Mouse (Mus musculus) A20 (cell line): ENCODE results near the gene Jph4.

ENCODE experiments used
- DNase-seq: peaks from one replicate; pipeline ENCODE4 v3.0.0-alpha.2; 2011; ENCODE audit warnings: low read depth, low spot score

Gene Jph4

DNA sequence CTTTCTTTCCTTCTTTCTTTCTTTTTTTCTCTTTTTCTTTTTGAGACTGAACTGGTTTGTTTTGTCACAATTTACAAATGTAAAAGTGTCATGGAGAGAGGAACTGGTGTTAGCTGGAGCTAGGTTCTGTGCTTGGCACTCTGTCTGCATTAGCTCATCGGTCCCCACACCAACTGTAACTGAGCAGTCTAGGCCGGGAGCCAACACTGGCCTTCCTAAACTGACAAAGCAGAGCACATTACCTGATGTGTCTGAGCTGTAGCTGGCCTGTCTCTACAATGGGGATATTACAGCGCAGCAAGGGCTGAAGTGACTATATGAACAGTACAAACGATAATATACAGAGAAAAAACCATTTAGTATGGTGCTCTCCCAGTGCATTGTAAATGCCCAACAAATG lies 2.1 kb upstream of the Jph4 start:
- DNase-seq, result no peak

DNA sequence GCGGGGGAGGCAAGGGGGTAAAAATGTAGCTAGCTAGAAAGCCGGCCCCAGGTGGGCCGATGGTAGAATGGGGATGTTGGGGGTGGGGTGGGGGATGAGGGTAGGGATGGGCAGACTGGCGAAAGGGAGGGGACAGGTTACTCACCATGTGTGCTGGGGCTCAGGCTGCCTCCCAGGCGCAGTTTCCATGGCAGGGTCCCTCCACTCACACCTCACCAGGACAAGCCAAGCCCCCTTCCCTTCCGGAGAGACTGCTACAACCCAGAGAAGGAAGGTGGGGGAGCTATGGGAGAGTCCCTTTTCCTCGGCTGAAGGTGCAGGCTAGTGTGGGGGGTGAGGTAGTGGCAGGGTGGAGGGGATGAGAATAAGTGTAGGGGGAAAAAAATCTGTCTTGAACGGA lies 889 bp downstream of the Jph4 start:
- no peak for DNase-seq

DNA sequence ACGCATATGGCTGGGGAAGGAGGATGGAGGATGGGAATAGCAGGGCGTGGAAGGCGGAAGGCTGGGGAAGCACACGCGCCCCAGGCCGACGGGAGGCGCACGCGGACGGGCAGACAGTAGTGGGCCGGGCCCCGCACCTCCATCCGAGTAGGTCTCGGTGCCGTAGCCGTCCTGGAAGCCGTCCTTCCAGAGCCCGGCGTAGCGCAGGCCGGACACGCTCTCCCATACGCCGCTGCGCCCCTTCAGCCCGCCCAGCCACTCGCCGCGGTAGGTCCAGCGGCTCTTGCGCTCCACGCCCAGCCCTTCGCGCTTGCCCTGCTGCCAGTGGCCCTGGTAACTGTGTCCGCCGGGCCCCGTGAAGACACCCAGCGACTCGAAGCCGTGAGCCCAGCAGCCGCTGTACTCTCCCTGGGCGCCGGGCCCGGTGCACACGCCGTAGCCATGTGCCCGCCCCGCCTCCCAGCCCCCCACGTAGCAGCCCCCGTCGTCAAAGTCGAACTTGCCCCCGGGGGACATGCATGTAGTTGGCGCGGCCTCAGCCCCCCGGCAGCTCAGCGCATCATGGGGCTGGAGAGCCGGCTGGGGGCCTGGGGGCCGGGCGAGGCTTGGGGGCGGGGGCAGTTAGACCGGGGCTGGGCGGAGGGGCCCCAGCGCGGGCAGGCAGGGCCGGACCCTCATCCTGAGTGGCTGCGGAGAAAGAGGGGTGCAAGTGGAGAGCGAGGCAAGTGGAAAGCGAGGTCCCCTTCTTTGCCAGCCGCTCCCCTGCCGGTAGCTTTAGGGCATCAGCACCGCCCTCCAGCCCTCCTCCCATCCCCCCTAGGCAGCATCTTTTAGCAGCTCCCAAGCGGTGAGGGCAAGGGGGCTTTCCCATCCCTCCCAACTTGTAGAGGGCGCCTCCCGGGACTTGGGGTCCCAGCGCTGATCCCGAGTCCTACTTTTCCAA lies 1.7 kb downstream of the Jph4 start:
- DNase-seq, result no peak

DNA sequence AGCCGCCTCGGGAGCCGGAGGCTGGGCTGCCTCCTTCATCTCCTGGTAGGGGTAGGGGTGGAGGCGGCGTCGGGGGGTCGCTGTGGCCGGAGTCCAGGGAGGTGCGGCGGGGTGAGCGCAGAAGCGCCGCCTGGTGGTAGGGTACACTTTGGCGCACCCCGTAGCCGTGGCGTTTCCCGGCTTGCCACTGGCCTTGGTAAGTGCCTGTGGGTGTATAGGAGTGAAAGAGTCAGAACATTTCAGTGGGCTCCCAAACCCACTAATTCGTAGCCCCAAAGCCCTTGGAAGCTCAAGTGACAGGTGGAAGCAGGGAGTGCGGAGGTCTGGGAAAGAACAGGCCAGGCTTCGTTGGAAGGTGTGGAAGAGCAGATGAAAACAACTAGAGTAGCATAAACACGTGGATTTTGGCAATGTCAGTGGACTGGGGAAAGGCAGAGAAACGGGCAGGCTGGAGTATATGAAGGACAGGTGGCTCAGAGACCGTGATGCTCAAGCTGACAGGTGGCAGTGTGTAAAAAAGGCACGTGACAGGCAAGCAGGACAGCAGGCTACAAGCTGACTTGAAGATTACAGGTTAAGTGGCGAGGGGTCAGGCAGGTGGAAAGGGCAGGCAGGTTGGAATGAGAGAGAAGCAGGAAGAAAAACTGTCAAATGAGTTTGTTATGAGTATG lies 2.6 kb downstream of the Jph4 start:
- no peak for DNase-seq

DNA sequence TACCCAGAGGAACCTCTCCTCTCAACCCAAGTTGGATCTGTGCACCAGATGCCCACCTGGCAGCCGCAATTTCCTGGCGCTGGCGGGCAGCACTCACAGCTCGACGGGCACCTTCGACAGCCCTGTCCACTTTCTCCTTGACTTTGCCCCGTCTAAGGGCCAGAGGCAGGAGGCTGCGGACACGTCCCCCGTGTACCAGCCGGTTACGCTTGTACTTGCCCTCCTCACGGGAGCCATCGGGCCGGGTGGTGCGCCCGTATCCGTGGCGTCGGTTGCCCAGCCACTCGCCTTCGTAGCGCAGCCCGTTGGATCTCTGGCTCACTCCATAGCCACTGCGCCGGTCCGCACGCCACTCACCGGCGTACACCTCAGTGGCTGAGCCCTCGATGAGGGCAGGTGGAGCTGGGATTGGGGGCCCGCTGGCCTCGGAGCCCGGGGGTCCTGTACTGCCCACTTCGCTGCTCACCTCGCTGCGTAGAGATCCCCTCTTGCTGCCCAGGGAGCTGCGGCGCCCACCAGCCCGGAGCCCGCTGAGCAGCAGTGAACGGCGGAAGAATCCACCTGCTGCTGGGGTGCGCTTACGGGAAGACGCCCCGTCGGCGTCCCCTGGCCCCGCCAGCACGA lies 3.3 kb downstream of the Jph4 start:
- no peak for DNase-seq

DNA sequence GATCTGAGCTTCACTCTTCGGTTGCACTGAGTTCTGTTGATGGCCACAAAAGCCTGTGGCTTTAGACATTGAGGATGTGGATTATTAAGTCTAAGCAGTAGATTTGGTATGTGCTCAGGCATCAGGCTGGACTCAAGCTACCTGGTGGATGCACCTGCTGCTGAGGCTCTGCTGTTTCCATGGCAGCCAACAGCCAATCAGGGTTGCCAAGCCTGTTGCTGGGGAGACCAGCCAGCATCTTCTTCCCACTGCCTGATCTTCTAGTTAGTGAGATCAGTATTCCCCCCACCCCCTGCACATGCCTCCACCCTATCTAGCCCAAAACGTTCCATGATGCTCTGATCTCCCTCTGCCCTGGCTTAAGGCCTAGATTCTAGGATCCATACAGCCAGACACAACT lies 5.0 kb downstream of the Jph4 start:
- no peak for DNase-seq

DNA sequence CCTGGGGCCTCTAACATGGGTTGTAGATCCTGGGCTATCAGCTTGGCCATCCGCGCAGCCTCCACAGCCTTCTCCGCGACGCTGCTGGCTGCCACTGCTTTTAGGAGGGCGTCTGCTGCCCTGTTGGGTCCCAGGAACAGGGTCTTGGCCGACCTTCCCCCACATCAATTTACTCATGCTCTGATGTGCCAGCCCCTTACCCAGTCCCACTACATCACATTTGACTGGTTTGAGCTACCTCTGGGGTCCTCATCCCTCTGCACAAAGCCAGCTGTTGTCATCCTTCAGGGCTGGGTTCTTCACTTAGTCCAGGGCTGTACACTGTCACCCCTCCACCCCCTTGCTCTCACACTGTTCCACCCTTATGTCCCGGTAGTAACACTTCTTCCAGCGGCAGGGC lies 6.7 kb downstream of the Jph4 start:
- no peak for DNase-seq

DNA sequence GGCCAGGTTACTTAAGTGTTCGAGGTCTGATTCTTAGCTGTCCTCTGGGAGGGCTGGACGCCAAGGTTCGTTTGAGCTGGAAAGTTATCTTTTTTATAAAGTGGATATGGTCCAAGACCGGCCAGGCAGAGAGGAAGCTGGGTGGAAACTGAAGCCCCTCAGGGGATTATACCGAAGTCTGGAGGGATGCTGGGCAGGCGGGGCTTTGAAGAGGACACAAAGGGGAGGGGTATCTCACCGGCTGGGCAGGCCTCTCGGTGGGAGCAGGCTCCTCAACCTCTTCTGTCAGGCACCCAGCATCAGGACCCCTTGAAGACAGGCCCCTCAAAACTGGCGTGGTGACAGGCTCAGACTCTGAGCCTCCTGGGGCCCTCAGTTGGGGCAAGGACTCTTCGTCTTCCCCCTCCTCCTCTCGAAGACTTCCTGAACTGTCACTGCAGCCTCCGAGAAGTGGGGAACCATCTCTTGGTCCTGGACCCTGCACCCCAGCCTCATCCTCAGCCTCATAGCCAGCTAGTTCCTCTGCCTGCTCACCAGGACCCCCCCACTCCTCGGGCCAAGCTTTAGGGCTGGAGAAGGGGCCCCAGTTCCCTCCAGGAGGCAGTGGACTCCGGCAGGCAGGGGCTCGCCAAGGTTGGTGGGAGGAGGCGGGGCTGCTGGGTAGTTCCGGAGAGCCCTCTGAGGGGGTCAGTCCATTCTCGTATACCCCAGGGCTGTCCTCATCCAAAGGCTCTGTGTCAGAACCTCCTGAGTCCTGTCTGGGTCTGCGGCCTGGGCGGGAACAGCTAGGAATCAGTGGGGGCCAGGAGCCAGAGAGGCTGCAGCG lies 7.5 kb downstream of the Jph4 start:
- no peak for DNase-seq

DNA sequence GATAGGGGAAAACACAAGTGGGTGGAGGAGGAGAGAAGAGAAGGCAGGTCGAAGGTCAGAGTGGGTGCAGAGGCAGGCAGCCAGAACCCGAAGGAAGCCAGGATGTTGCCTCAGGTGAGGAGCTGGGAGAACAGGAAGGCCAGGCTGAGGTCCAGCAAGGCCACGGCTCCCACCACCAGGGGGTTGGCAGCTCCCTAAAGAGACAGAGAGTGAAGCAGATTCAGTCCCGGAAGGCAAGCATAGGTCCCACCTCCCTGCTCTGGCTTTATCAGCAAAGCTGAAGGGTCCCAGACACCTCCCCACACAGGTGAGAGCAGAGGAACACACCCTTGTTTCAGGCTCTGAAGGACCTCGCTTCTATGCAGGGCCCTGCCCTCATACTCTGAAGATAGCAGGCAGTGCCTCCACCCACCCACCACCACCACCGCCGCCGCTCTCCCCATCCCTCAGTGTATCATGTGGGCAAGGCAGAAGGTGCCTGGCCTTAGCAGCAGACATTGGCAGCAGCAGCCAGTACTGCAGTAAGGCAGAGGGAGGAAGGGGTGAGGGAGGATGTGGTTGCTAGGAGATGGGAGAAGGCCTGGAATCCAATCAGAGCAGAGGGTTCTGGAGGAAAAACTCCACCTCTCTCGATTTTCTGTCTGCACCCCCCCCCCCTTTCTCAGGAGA lies 8.4 kb downstream of the Jph4 start:
- no peak for DNase-seq

DNA sequence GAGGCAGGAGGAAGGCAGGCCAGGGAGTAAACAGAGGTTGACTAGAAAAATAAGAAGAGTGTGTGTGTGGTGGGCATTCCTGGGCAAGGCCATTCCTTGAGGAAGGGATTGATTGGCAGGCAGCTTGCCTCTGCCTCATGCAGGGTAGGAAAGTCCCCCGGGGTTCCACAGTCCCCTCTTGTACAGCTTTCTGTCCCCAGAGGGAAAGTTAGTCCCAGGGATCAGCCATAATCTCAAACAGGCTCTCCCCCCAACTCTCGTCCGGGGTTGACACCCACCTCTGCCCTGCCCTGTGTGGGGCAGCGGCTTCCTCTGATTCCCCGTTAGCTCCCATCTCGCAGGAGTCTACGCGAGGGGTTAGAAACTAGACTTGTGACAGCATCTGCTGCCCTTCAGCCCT lies 9.7 kb downstream of the Jph4 start:
- no peak for DNase-seq

DNA sequence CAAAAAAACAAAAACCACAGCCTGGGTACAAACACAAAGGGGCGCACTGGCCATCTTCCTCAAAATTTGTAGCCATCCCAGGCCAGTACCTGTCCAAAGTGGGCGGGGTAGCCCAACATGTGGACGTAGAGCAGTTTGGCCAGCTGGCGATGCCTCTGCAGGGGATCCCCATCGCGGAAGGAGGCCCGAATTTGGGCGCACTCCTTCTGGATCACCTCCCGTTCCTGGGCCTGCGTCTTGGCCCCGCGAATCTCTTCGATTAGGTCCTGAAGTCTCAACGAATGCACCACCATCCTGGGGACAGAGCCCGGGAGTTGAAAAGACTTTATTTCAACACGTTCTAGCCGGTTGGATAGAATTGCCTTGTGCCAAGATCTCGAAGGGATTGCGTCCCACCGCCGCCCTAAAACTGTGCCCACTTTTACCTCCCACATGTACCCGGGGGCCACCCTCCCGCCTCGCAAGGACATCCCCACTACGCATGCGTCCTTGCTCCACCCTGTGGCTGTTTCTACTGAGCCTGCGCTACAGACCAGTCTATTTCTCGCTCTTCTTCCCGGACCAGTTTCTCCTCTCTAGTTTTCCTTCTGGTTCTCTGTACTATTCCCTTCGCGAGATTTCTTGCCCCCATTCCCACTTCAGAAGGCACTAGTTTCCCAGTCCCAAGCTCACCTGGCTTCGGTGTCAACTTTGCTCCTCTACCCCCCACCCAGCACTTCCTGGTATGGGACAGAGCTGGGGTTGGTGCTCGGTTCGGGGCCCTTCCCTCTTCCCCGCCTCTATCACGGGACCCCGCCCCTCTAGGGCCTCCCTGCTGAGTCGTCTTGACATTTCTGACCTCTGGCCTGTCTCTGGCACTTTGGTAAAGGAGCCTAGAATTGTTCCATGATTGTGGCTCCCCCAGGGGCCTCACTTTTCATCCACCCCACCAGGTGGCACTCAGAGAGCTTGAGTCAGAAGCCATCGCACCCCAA lies 10.6 kb downstream of the Jph4 start, which contains the start of gene Ap1g2:
Gene Ap1g2, minus strand, starts transcription at position 758 of the 974 bp plus-strand sequence.
- DNase-seq, result peak; percentile 95

DNA sequence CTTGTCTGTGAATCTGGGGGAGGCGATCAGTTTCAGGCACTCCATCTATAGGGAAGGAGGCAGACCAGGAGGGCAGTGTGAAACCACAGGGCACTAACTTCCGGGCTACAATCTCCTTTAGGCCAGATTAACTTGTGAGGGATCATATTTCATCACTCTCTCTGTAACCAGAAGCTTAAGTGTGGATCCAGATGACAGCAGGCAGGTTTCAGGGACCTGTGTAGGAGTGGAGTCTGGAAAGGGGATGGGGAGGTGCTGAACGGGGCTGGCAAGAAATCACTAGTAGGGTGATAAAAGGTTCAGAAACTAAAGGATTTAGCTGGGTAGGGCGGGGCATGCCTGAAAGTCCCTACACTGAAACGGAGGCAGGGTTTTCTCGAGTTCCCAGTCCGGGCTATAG lies 11.3 kb downstream of the Jph4 start:
- DNase-seq, result peak; percentile 47

DNA sequence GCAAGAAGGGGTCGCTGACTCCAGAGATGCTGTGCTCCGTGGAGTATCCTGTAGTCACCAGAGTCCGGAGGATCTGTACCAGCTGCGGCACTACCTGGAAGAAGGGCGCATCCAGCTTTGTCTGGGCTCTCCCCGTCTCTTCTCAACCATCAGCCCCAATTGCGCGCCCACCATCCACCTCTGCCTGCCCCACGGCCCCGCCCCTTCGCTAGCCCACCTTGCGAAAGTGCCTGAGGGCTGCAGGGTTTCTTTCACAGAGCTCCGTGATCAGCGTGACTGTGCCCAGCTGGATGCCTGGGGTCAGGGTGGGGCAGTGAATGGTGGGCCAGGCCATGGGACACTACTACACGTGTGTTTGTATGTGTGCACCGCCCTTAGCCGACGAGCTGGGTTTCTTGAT lies 12.4 kb downstream of the Jph4 start:
- DNase-seq, result no peak

DNA sequence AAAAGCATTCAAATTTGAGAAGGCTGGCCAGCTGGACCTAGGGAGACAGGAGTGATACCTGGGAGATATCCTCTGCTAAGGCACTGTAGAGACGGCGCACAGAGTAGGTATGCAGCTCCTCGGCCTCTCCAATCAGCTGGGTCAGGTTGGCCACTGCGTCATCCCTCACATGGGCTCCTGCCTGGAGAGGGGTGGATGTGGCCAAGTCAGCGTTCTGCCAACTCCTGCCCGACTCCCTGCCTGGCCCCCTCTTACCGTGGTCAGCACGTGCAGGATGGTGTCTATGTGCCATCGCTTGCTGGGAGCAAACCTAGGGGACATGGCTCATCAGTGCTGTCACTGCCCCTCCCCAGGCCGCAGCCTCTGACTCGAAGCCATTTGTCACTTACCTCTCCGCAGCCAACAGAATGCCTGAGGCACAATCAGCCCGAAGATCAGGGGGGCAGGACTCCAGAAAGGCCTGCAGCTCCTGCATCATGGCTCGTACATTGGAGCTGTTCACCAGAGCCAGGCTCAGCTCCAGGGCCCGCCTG lies 14.4 kb downstream of the Jph4 start:
- DNase-seq, result no peak

DNA sequence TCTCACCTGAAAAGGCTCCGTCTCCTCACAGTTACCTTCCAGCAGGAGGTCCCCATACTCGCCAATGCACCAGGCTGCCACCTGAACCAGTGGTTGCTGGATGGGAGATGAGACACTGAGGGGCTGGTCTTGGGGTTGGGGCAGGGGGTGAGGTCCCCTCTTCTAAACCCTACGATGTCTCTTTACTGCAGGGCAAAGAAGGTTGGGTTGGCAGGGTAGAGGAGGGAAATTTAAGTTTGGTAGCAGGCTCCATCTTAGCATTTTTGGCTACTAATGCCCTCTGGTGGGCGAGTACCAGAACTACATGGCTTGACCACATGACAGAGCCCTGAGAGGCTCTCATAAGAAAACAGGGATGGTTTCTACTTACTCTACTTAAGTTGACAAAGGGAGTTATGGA lies 15.1 kb downstream of the Jph4 start:
- peak; percentile 60 for DNase-seq

DNA sequence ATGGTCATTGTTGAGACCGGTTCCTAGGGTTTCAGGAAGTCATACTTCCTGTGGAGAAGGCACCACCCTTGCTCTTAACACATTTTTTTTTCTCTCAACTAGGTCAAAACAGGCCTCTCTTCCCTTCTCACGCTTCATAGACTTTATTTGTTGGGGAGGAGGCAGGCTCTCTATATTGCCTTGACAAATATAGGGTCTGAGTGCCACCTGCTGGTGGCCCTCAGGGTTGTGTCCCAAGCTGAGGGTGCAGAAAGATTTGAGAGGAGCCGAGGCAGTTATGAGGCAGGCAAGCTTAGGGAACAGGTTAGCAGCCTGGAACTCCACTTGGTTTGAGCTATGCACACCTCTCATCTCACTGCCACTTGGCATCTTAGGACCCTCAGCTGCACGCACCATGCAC lies 18.7 kb downstream of the Jph4 start:
- DNase-seq, result peak; percentile 69

DNA sequence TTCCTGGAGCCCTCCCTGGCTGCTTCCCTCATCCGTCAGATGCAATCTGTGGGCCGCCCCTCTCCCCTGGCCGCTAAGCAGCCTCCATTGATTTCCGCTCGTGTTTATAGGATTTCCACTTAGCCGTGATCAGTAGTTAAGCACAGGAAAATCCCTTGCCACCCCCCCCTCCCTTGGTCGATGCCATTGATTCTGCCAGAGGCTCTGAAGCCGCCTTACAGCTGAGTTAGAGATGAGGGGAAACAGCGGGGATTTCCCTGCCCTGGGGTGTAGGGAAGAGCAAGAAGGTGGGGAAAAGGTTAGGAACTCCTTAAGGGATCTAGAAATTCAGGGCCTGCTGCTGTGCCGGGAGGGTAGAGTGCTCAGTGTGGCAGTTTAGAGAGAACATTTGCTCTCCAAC lies 19.1 kb downstream of the Jph4 start:
- no peak for DNase-seq

DNA sequence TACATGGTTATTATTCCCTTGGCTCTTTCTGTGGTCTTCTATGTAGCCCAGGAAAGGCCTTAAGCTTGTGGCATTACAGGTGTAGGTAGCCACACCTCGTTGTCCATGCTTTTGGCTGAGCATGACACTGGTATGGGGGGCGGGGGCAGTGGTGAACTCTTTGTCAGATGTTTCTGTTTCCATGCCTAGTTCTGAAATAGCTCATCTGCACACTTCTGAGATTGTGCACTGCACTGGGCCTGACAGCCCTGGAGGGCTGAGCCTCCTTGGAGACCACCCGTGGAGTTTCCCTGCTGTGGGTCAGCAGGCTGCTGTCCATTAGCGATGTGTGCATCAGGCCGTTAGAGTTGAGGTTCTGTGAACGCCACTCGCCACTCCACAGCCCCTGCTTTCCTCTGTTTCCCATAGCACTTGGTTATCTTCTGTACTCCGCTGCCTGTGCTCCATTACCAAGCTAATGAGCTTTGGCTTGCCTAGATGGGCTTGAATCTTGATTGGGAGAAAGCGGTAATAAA lies 20.1 kb downstream of the Jph4 start:
- DNase-seq, result peak; percentile 27

DNA sequence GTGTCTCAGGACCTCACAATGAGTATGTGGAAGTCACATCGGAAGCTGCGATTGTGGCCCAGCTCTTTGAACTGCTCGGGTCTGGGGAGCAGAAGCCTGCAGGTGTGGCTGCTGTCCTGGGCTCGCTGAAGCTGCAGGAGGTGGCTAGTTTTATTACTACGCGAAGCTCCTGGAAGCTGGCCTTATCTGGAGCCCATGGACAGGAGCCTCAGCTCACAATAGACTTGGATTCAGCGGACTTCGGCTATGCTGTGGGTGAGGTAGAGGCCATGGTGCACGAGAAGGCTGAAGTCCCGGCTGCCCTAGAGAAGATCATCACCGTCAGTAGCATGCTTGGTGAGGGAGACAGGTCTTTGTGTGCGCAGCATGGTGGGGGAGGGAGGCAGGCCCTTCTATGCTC lies 21.1 kb downstream of the Jph4 start:
- peak; percentile 75 for DNase-seq
